Mouse (Mus musculus) intestine, postnatal 0 days (tissue): ENCODE data around the gene Snrpa. TPM values are rescaled to one million over a fixed set of nuclear protein-coding genes. Genes with fewer than 3 reads are reported as not detected.

Experiments
- ATAC-seq: fragments of 200-750 bp; cut with Nextera tagmentation; 2 replicates; pipeline ENCODE4 v1.8.0; 2017; ENCODE audit warnings: mild to moderate bottlenecking, moderate TSS enrichment, moderate library complexity
- H3K27ac ChIP-seq: fragments of 300-500 bp; sonication (generic); 2 replicates; pipeline ENCODE4 v1.5.1; 2014; ENCODE audit warnings: mild to moderate bottlenecking, low read depth, low read length, moderate library complexity
- H3K27me3 ChIP-seq: fragments of 300-500 bp; sonication (generic); replicated peaks from 2 replicates; pipeline ENCODE4 v1.6.1; 2014; ENCODE audit warnings: low read length, mixed read lengths; ENCODE audit not compliant: control insufficient read depth, insufficient read depth
- H3K36me3 ChIP-seq: fragments of 300-500 bp; sonication (generic); 2 replicates; pipeline ENCODE4 v1.6.1; 2014; ENCODE audit warnings: mild to moderate bottlenecking, moderate library complexity; ENCODE audit not compliant: control insufficient read depth, insufficient read depth
- H3K4me1 ChIP-seq: fragments of 300-500 bp; sonication (generic); replicated peaks from 2 replicates; pipeline ENCODE4 v1.6.1; 2014; ENCODE audit warnings: antibody characterized with exemption, low read length, mixed read lengths; ENCODE audit not compliant: control insufficient read depth, insufficient read depth
- H3K4me2 ChIP-seq: fragments of 300-500 bp; sonication (generic); replicated peaks from 2 replicates; pipeline ENCODE4 v1.6.1; 2014; ENCODE audit warnings: low read depth, mild to moderate bottlenecking, moderate library complexity
- H3K4me3 ChIP-seq: fragments of 300-500 bp; sonication (generic); 2 replicates; pipeline ENCODE4 v1.5.1; 2014; ENCODE audit warnings: low read depth, low read length
- H3K9ac ChIP-seq: fragments of 300-500 bp; sonication (generic); 2 replicates; pipeline ENCODE4 v1.6.1; 2014; ENCODE audit warnings: mild to moderate bottlenecking, low read depth, low read length
- H3K9me3 ChIP-seq: fragments of 300-500 bp; sonication (generic); 2 replicates; pipeline ENCODE4 v1.6.1; 2016; ENCODE audit warnings: mixed run types; ENCODE audit not compliant: control insufficient read depth
- CTCF ChIP-seq: sonication (generic); IDR thresholded peaks from 2 replicates; pipeline ENCODE4 v1.5.1; 2016; ENCODE audit warnings: low read depth, mild to moderate bottlenecking, control low read depth, antibody characterized with exemption, moderate library complexity
- WGBS: fragments of 180-500 bp; shearing (Covaris S2); extraction: QIAGEN DNeasy Blood & Tissue Kit; methylation state at CpG from one replicate; pipeline ENCODE4 v1.1.7; 2014; 5-methylcytosine and 5-hydroxymethylcytosine counted together
- polyA plus RNA-seq: library from polyadenylated mRNA; unstranded; fragments of >200 nt; fragmentation: Nextera tagmentation; extraction: Ambion mirVana; gene quantifications from 2 replicates; pipeline ENCODE4 v1.2.1, GENCODE M21; 2015

The Snrpa gene
- polyA plus RNA-seq, 1 experiment from 2014 or later, result 76.4 TPM

- TF ChIP-seq CTCF, result no peak
- no peak overlapping the region for H3K4me3 ChIP-seq
- no peaks in the 10 kb centered on the region for H3K27me3 ChIP-seq
- H3K9me3 ChIP-seq, result no peaks in the 10 kb centered on the region
- no peak for ATAC-seq
- 83% methylated on average over 7 of the region's 7 CpGs for WGBS
- H3K4me1 ChIP-seq, result no peaks in the 10 kb centered on the region
- no peak overlapping the region for H3K4me2 ChIP-seq
- H3K9ac ChIP-seq, result no peak overlapping the region
- H3K36me3 ChIP-seq, result peaks cover 42% of the 10 kb centered on the region
- H3K27ac ChIP-seq, result no peak overlapping the region
These were observed 22.5 kb upstream of the Snrpa start for GRCm38 (mm10) chr7:27218586-27218985.

DNA sequence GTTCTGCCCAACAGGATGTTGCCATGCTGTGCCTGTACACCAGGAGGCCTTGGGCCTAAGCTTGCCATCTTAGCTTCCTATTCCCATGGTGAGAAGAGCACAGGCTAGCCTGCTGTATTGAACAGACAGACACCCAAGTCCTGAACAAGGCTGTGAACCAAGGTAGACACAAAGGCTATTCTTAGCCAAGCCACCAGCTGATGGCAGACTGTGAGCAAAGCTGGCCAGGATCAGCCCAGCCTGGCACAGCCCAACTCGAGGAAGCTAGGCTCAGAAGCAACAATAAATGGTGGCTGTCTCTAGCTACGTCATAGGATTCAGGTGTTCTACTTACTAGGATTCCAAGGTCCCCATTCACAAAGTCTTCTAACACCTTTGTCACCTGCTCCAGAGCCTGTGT lies 16.6 kb upstream of the Snrpa start:
- peaks cover 84% of the 10 kb centered on the region for H3K36me3 ChIP-seq
- no peak for TF ChIP-seq CTCF
- WGBS, result 84% methylated on average over 2 of the region's 2 CpGs

GRCm38 (mm10) chr7:27203730-27204449 lies 7.8 kb upstream of the Snrpa start:
- peaks cover 31% of the 10 kb centered on the region for H3K36me3 ChIP-seq
- H3K4me3 ChIP-seq, result no peak overlapping the region
- peaks cover 4% of the 10 kb centered on the region; the same call in 1 of the 2 replicates for H3K4me1 ChIP-seq
- no peak overlapping the region for H3K4me2 ChIP-seq
- 87% methylated on average over 8 of the region's 8 CpGs for WGBS
- no peak overlapping the region for H3K9ac ChIP-seq
- ATAC-seq, result no peak
- no peaks in the 10 kb centered on the region for H3K9me3 ChIP-seq
- H3K27ac ChIP-seq, result no peak overlapping the region
- H3K27me3 ChIP-seq, result no peaks in the 10 kb centered on the region
- TF ChIP-seq CTCF, result no peak

More for the DNA sequence above, 16.6 kb upstream of the Snrpa start:
- Histone ChIP-seq H3K27ac (no peak overlapping the region), H3K4me2 (no peak overlapping the region), H3K9ac (no peak overlapping the region), H3K4me3 (no peak overlapping the region), H3K9me3 (no peaks in the 10 kb centered on the region), H3K4me1 (no peaks in the 10 kb centered on the region), H3K27me3 (no peaks in the 10 kb centered on the region)
- ATAC-seq, result no peak

DNA sequence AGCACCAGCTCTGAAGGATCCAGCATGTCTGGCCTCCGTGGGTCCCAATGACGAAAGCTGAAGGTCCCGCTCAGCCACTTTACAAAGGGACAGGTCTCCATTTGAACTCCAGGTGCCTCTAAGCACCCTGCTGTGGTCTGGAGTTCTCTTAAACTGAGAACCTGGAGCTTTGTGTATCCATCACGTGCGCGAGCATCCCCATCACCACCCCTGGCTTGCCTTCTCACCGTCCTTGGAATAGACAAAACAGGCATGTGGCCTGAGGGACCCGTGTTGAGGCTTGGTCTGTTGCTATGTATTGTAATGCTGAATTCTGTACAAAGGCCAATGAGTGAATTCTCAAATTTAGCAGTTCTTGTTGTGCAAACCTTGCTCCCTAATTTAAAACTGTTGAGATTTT lies 2.7 kb upstream of the Snrpa start:
- Histone ChIP-seq H3K9ac (no peak overlapping the region), H3K4me3 (no peak overlapping the region), H3K36me3 (peaks cover 4% of the 10 kb centered on the region), H3K27me3 (no peaks in the 10 kb centered on the region), H3K27ac (no peak overlapping the region), H3K9me3 (no peaks in the 10 kb centered on the region), H3K4me2 (no peak overlapping the region), H3K4me1 (peaks cover 9% of the 10 kb centered on the region; the same call in 1 of the 2 replicates)
- no peak for TF ChIP-seq CTCF
- ATAC-seq, result no peak
- WGBS, result 85% methylated on average over 8 of the region's 8 CpGs

- ATAC-seq, result no peak
- no peaks in the 10 kb centered on the region for H3K9me3 ChIP-seq
- H3K9ac ChIP-seq, result no peak overlapping the region
- H3K36me3 ChIP-seq, result peaks cover 9% of the 10 kb centered on the region
- peaks cover 9% of the 10 kb centered on the region; the same call in 1 of the 2 replicates for H3K4me1 ChIP-seq
- no peaks in the 10 kb centered on the region for H3K27me3 ChIP-seq
- H3K4me3 ChIP-seq, result no peak overlapping the region
- TF ChIP-seq CTCF, result no peak
- no peak overlapping the region for H3K4me2 ChIP-seq
- H3K27ac ChIP-seq, result no peak overlapping the region
These were observed 2.3 kb upstream of the Snrpa start for GRCm38 (mm10) chr7:27198355-27198754.

DNA sequence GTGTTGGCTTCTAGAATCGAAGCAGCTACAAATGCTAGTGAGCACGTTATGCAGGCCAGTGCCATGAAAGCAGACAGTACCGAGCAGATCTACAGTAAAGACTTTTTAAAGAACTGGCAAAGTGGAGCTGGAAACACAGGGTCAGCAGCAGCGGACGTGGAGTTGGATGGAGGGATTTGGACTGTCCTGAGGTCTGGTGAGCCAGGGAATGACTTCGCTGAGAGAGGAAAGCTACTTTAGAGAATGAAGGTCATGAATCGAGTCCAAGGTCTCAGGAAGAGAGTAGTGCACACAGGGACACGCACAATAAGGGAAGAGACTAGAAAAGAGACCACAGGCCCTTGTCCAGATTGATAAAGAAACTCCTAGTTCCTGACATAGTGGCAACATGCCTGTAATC lies 1.6 kb upstream of the Snrpa start:
- no peaks in the 10 kb centered on the region for H3K27me3 ChIP-seq
- H3K9ac ChIP-seq, result no peak overlapping the region
- TF ChIP-seq CTCF, result no peak
- H3K36me3 ChIP-seq, result peaks cover 14% of the 10 kb centered on the region
- 91% methylated on average over 8 of the region's 8 CpGs for WGBS
- H3K9me3 ChIP-seq, result no peaks in the 10 kb centered on the region
- no peak overlapping the region for H3K4me3 ChIP-seq
- no peak for ATAC-seq
- H3K4me2 ChIP-seq, result no peak overlapping the region
- peaks cover 9% of the 10 kb centered on the region; the same call in 1 of the 2 replicates for H3K4me1 ChIP-seq
- no peak overlapping the region for H3K27ac ChIP-seq
